Mouse (Mus musculus): Measurements from ENCODE around the gene Kcnh3.

GRCm38 (mm10) chr15:99195043-99195442, 29.6 kb upstream of the Kcnh3 start:
- no peak for TF ChIP-seq CTCF (conservative IDR thresholded peaks at IDR 0.05; ENCODE audit: low read length)
- TF ChIP-seq POU5F1 (IDR thresholded peaks at IDR 0.05; ENCODE audit: borderline replicate concordance, low read length), result peak; percentile 64; the same call in 1 of the 2 replicates
- TF ChIP-seq NANOG (IDR thresholded peaks at IDR 0.05; ENCODE audit: borderline replicate concordance, low read length), result peak; percentile 32; the same call in 1 of the 2 replicates

Measured in E14TG2a.4 (cell line).